Mouse (Mus musculus) lung, postnatal 0 days (tissue): Measurements from ENCODE around the gene Spock1.

Source experiments
- CTCF ChIP-seq: IDR thresholded peaks from 2 replicates; pipeline ENCODE4 v1.5.1; 2016; ENCODE audit warnings: antibody characterized with exemption, mild to moderate bottlenecking
- EP300 ChIP-seq: IDR thresholded peaks from 2 replicates; pipeline ENCODE4 v1.6.1; 2016; ENCODE audit warnings: antibody characterized with exemption, mild to moderate bottlenecking, control low read depth

DNA sequence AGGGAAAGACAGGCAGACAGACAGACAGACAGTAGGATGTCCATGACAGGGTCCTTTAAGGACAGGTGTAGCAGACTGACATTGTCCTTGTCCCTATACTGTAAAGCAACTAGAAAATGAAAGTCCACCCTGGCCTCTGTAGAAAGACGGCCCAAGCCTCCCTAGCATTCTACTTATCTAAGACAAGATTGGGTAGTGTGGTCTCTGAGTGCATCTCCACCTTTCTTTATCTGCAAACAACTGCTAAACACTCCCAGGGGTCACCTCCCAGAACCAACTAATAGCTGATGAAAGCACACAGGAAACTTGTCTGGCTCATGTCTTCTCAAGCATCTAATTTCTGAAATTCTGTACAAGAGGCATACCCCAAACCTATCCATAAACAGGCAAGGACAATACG is 247.6 kb downstream of the Spock1 start:
- no peak for TF ChIP-seq CTCF
- no peak for TF ChIP-seq EP300
